Mouse (Mus musculus) lung, adult 18-20 months (tissue): ENCODE measurements around the gene Dmrtc1c2.
"Not testable (repeated sequence)": the region's sequence is repeated elsewhere in the genome, so short reads cannot be mapped to it uniquely, and the experiment has no call there.

ENCODE experiments used
- DNase-seq, 2 experiments: peaks; one replicate each; pipeline ENCODE4 v3.0.0; 2022; ENCODE audit warnings: mixed read lengths in 2 of 2

Gene Dmrtc1c2

GRCm38 (mm10) chrX:102854516-102854915 is at the start of gene Dmrtc1c2:
Dmrtc1c2 (minus strand) TSS chrX:102854616.
- DNase-seq = not testable (repeated sequence)

GRCm38 (mm10) chrX:102867871-102868270 is 13.5 kb upstream of the Dmrtc1c2 start, which contains the start of gene 1700031F05Rik:
1700031F05Rik (minus strand) TSS chrX:102867971.
- no peak for DNase-seq

GRCm38 (mm10) chrX:102812311-102812710 is 42.1 kb downstream of the Dmrtc1c2 start:
- no peak for DNase-seq

GRCm38 (mm10) chrX:102802663-102803062 is 51.8 kb downstream of the Dmrtc1c2 start, which contains the start of gene Dmrtc1c1:
Dmrtc1c1 (plus strand) TSS chrX:102802963.
- DNase-seq = not testable (repeated sequence)
